Mouse (Mus musculus) testis, postnatal 14 days (tissue): ENCODE measurements at regions not wholly inside any gene's neighbourhood (a gene's known extent, or its start where the extent isn't known, plus 50 kb on each side); places are given as distances from the start of the nearest gene placed in this dataset.

Experiments used
- DNase-seq: peaks from one replicate; pipeline ENCODE4 v3.0.0; 2021; ENCODE audit warnings: low spot score

DNA sequence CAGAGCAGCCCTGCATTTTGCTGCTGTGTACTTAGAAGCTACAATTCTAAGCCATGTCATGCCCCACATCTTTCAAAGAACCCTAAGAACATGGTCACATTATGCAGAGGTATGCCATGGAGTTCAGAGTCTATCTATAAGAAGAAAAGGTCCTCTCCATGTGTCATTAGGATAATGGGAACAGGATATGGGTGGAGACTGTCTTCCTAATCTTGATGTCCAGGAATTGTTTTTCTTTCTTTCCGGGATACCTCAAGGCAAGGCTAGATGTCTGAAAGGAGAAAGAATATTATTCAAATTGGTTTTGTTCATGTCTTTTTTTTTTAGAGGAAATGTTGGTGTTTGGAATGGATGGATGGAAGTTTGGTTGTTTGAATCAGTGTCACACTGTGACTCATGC is 477.3 kb upstream of the Gm26657 start:
- no peak for DNase-seq

- no peak for DNase-seq
These were observed 477.9 kb upstream of the Gm26657 start for GRCm38 (mm10) chr4:56261992-56262391.

DNA sequence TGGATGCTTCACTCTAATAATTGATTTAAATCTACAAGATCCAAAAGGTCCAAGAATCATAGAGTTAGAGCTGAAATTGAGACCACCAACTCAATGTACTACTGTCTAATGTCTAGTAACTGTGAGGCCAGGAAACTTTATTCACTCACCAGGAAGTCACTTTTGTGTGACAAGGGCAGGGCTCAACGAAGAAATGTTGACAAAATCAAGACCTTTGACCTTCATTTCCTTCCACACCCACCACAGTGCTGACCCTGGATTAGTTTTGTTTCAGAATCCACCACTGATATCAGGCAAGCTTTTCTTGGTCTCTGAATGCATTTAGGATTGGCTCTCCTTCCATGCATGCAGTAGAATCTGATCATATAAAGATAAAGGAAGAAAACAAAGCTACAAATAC is 487.5 kb upstream of the Gm26657 start:
- DNase-seq: no peak

GRCm38 (mm10) chr4:56251766-56252165 is 488.1 kb upstream of the Gm26657 start:
- DNase-seq: no peak

- DNase-seq: no peak
These were observed 489.3 kb upstream of the Gm26657 start for GRCm38 (mm10) chr4:56250611-56251010.

DNA sequence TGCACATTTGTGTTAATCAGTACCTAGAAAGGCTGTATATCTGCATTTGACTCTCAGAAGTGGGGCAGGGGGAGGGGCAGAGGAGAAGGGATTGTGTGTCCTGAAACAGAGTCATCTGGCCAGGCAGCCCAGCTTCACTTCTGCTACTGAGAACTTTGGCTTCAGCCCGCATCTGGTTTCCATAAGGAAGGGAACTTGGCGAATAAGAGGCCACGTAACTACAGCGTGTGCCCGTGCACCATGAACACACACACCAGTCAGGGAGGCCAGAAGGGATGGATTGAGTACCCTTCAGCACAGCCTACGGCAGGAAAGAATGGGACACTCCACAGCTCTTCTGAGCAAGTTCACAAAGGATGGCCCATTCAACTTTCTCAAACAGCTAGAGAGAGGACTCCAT is 496.0 kb upstream of the Gm26657 start:
- no peak for DNase-seq

DNA sequence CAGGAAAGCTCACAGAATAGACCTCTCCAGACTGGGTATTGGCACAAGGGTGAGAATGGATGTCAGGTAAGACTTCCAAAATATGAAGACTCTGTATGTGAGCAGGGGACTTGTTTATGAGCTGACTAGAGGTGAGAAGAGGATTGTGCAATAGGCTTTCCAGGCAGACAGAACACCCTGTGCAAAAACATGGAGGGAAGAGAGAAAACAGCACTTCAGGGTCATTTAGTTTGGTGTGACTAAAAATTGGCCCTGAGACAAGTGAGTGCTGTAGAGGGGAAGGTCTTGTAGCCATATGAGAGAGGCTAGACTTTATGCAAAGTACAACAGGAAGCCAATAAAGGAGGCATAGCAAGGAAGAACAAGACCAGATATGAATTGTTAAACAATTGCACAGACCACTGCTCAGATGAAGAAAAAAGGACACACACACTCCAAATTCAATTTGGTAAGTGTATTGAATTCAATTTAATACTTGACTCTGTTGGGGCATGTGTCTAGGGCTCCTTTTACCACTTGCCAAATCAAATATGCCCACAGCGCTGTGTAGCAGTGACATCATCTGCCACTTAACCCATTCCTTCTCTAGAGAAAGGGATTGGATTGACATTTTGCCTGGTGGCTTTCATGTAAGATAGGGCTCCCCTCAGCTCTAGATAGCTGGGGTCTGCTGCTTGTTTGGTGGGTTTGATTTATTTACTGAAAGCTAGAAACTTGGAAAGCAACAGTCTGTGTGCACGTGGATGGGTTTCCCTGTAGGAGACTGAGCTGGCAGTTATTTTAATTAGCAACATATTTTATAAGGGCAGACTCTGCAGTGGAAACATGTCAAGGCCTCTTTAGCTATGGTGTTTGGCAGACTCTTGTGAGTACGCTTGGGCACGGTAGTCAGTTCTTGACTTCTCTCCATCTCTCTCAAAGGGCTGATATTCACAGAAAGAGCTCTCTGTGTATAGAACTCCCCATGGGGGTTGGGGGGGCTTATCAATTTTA is 501.1 kb upstream of the Gm26657 start:
- no peak for DNase-seq

- no peak for DNase-seq
These were observed 508.5 kb upstream of the Gm26657 start for GRCm38 (mm10) chr4:56231414-56231813.

- DNase-seq: no peak
These were observed 509.4 kb upstream of the Gm26657 start for GRCm38 (mm10) chr4:56230451-56230850.

DNA sequence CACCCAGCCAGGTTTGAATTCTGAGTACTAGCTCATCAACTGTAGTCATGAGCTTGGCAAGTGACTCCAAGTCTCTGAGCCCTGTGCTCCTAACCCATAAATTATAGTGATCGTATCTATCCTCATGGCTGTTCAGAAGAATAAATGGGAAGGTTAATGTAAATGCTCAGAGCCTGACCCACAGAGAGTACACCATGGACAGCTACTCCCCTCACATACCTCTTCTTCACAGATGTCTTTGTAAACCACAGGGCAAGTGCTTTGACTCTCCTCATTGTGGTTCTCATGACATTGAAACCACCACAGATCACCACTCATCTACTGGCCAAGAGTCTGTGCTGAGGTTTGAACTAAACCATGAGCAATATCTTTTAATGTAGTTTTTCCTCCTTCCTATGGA is 513.4 kb upstream of the Gm26657 start:
- no peak for DNase-seq

DNA sequence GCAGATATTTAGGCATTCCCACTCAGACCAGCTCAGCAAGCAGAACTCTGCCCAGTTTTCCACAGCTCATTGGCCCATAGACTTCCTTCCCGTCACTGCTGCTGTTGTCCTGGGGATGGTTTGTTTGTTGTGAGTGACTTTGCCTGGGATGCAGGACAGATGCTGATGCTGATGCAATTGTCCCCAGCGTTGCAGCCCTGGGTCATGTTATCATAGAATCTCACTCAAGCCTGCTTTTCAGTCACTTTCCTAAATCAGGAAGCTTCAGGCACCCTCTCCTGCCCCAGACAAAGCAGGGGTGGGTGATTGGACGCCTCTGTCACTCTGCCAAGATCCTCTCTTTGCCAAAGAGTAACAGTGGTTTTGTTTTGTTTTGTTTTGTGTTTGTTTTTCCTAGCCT is 515.3 kb upstream of the Gm26657 start:
- DNase-seq: no peak

DNA sequence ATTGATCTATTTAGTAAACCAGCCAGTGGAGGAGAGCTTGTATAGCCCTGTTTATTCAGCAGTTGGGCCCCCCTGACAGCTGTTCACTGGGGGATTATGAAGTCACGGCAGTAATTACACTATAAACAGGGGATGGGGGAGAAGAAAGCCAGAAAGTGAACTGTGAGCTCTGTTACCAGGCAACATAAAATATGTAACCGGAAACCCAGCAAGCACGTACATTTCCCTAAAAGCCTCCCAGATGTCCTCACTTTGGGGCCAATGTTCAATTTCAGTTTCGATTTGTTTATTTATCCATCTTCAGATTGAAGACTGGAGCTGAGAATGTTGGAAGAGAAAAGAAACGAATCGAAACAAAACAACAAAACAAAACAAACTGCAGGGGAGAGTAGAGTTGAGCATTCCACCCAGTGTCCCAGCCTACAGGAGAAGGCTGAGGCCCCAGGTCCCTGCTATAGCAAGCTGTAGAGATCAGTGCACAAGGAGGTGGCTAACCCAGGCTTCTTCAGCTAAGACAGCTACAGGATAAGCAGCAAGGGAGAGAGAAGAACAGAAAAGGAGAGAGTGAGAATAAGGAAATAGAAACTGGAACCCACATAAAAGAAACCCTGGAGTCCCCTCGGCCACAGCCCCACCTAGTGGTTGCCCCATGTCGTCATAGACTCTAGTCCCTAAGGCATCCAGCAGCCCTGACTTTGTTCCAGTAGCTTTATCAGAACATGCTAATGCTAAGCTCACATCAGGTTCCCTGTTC is 517.7 kb upstream of the Gm26657 start:
- no peak for DNase-seq

- no peak for DNase-seq
These were observed 519.3 kb upstream of the Gm26657 start for GRCm38 (mm10) chr4:56220531-56220930.

- no peak for DNase-seq
These were observed 530.4 kb upstream of the Gm26657 start for GRCm38 (mm10) chr4:56209499-56209898.

DNA sequence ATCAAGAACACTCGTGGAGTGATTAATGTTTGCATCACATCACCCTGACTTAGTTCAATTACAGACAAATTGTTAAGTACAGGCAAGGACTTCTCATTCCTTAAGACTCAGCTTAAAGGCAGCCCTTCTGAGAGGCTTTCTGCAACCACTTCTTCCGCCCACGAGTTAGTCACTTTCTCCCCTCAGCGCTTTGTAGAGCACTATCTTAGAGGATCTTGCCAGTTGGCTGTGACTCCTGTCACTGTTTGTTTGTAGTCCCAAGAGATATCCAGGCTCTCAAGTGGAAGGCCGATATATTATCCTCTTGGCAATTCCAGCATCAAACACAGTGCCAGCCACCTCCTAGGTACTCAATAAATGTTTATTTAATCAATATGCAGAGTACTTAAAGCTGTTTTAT is 532.1 kb upstream of the Gm26657 start:
- no peak for DNase-seq

DNA sequence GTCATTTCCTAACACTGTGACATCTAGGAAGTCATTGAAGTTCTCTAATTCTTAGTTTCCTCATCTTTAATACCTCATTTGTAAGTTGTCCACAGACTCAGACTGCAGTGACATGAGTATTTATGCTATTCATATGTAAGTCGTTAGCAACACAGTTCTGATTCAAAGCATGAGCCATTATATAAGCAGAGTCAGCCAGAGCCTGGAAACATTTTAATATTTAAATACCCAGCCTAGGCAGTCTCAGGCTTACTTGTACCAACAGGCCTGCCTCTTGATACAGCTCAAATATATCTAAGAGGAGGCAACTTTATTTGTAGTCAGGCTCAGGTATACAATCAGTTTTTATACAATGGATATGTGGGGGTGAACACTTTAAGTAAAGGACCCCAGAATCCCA is 534.8 kb upstream of the Gm26657 start:
- DNase-seq: no peak

GRCm38 (mm10) chr4:56193365-56193764 is 546.5 kb upstream of the Gm26657 start:
- DNase-seq: no peak

- no peak for DNase-seq
These were observed 547.4 kb upstream of the Gm26657 start for GRCm38 (mm10) chr4:56192516-56192915.

GRCm38 (mm10) chr4:56179566-56179965 is 560.3 kb upstream of the Gm26657 start:
- no peak for DNase-seq

DNA sequence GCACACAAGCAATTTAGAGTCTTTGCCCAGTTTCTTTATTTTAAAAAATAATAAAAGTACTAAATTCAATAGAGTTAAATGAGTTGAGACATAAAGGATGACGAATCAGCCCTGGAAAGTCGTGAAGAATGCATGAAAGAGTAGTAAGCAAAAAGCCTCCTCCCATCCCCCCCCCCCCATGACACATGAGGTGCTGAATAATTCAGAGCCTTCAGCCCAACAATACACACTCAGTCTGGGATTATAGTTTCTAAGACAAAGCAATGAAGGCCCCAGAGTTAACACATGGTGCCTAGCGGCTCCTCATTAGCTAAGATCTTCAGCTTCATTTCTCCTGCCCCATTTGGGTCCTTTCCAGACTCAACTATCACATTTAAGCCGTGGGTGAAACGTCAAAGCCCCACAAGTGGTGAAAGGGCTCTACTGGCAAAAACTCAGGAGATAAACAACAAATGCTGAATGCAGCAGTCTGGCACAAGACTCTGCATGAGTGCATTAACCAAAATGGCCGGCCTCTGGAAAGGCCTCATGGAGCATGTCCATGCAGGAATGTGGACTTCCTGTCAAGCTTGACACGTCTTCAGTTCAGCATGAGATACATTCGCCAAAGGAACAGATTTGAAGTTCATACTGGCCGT is 560.9 kb upstream of the Gm26657 start:
- DNase-seq: no peak

DNA sequence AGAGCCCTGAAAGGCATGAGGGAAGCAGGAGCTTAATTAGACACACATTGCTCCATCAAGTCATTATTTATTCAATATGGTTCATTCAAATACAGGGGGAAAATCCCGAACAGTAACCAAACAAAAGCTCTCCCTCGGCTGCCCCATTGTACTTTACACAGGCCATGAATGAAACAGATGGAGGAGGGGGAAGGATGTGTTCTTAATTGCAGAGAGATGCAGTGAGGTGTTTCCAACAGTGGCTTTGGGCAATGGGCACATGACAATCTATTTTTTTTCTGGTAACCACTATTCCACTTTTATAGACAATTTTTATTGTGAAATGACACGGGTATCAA is 578.6 kb upstream of the Gm26657 start:
- no peak for DNase-seq

DNA sequence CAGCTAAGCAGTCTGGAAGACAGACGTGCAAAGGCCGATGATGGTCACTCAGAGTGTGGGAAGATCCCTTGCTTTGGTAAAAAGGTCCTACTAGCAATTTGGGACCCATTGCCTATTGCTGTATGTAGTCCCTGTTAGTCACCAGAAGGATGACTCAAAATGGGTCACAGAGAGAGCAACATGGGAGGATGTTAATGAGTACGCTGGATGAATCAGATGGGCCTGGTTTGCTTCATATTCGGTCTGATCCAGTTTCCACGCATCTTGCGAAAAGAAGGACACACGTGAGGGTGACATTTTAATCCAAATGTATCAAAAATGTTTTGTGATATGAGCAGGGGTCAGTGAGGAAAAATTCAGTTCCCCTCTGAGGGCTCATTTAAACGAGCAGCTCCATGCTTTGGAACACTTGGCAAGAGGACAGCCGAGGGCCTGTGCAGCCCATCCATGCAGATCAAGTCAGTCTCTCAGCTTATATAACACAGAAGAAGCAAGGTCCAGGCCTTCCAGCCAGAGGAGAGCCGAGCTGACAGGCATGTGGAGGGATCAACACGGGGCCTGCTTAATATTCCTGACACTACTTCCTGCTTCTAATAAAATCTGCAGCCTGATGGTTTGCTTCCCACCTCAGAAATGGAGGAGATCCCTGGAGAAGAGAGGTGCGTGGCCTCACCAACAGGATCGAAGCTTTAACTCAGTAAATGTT is 579.2 kb upstream of the Gm26657 start:
- DNase-seq: no peak
